Mouse (Mus musculus) cerebellum, adult 2 months (tissue): ENCODE results near the gene Ushbp1.

Experiments
- CTCF ChIP-seq: fragments of 200-500 bp; IDR thresholded peaks from 2 replicates; pipeline ENCODE4 v1.5.1; 2011; ENCODE audit warnings: low read depth, mild to moderate bottlenecking, control low read depth, low read length, moderate library complexity, borderline replicate concordance; ENCODE audit not compliant: insufficient read depth
- POLR2A ChIP-seq: fragments of 200-500 bp; IDR thresholded peaks from 2 replicates; pipeline ENCODE4 v1.6.1; 2011; ENCODE audit warnings: low read length, control low read depth, borderline replicate concordance; ENCODE audit not compliant: insufficient read depth

- TF ChIP-seq POLR2A: no peak
- no peak for TF ChIP-seq CTCF
Measured at GRCm38 (mm10) chr8:71394481-71394880, 1.1 kb downstream of the Ushbp1 start.
